Mouse (Mus musculus) right cerebral cortex, postnatal 10 days (tissue): ENCODE data around the gene Gm12166.

Experiments
- DNase-seq, 2 experiments: peaks; one replicate each; pipeline ENCODE4 v3.0.0; 2021; ENCODE audit warnings: low spot score in 2 of 2

The Gm12166 gene

GRCm38 (mm10) chr11:46073061-46073849 lies 21.1 kb upstream of the Gm12166 start:
- DNase-seq = no peak

- no peak for DNase-seq
These were observed 20.4 kb upstream of the Gm12166 start for GRCm38 (mm10) chr11:46072466-46073060.

- no peak for DNase-seq
These were observed 18.7 kb upstream of the Gm12166 start for GRCm38 (mm10) chr11:46070789-46071188.

GRCm38 (mm10) chr11:46070161-46070560 lies 18.0 kb upstream of the Gm12166 start:
- DNase-seq = no peak

GRCm38 (mm10) chr11:46069408-46070003 lies 17.4 kb upstream of the Gm12166 start:
- no peak for DNase-seq

GRCm38 (mm10) chr11:46068756-46069407 lies 16.8 kb upstream of the Gm12166 start:
- no peak for DNase-seq

GRCm38 (mm10) chr11:46067371-46068060 lies 15.4 kb upstream of the Gm12166 start:
- no peak for DNase-seq

- DNase-seq = peak; percentile 44 to 51
These were observed 13.3 kb upstream of the Gm12166 start for GRCm38 (mm10) chr11:46065201-46066011.

GRCm38 (mm10) chr11:46064767-46065166 lies 12.6 kb upstream of the Gm12166 start:
- DNase-seq = no peak

GRCm38 (mm10) chr11:46062993-46063731 lies 11.0 kb upstream of the Gm12166 start:
- no peak for DNase-seq

- no peak for DNase-seq
These were observed 10.4 kb upstream of the Gm12166 start for GRCm38 (mm10) chr11:46062569-46062968.

GRCm38 (mm10) chr11:46061776-46062445 lies 9.8 kb upstream of the Gm12166 start:
- DNase-seq = no peak

- DNase-seq = no peak
These were observed 8.5 kb upstream of the Gm12166 start for GRCm38 (mm10) chr11:46060651-46061020.

- DNase-seq = no peak
These were observed 7.9 kb upstream of the Gm12166 start for GRCm38 (mm10) chr11:46059887-46060650.

- no peak for DNase-seq
These were observed 6.8 kb upstream of the Gm12166 start for GRCm38 (mm10) chr11:46058916-46059315.

GRCm38 (mm10) chr11:46058011-46058410 lies 5.9 kb upstream of the Gm12166 start:
- DNase-seq = no peak

- DNase-seq = no peak
These were observed 4.8 kb upstream of the Gm12166 start for GRCm38 (mm10) chr11:46056770-46057411.
